Comparison of ENCODE assay signal across 18 mouse cellular contexts in the genomic region with DNA sequence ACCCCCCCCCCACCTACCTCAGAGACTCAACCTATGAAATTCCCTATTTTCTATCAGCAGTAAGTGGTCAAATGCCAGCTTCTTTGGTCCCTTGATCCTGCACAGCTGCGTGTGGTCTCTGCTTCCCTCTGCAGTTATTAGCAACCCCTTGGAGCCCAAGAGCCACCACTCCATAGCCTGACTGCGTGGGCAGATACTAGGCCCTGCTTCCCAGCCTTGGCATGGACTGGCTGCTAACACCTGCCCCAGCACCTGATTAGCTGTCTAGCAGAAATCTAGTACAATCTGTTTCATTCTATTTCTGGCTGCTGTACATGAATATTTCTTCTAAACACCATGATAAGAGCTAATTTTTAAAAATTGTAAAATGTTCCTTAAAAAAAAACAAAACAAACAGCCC. TPM values are rescaled to one million over a fixed set of nuclear protein-coding genes. Genes with fewer than 3 reads are reported as not detected.
DNase-seq lines count a peak whose midpoint lies in the region; ATAC-seq and TF ChIP-seq lines count a peak whose summit lies in the region.
"Had no signal": no experiment of that assay in that cellular context is flagged by ENCODE, and none has a peak within 500 bp of the region (broad histone marks: within the 10 kb centered on the region; RNA-seq: fewer than 3 reads in every experiment).

No protein-coding gene starts in this region.

- H3K4me2 ChIP-seq in forebrain, embryonic 15.5 days (replicated peaks), result no peak overlapping the region
- H3K4me2 ChIP-seq in forebrain, embryonic 16.5 days (ENCODE audit: low read length), result no peak overlapping the region
- H3K4me2 ChIP-seq in heart, postnatal 0 days (ENCODE audit: low read depth, low read length), result no peak overlapping the region
- H3K4me2 ChIP-seq in heart, embryonic 12.5 days, result no peak overlapping the region
- no peak overlapping the region for H3K4me2 ChIP-seq in midbrain, embryonic 11.5 days
- no peak overlapping the region for H3K4me2 ChIP-seq in midbrain, embryonic 14.5 days (ENCODE audit: low read length)
- H3K4me2 ChIP-seq in myocyte (ENCODE audit: low read depth), result peak overlapping the region; percentile 18
- H3K4me2 ChIP-seq: embryonic facial prominence, embryonic 12.5 days; forebrain, embryonic 12.5 days had no signal

- H3K9me3 ChIP-seq in forebrain, embryonic 15.5 days, result no peaks in the 10 kb centered on the region
- H3K9me3 ChIP-seq in forebrain, embryonic 16.5 days (ENCODE audit: control insufficient read depth, low read length), result peaks cover 4% of the 10 kb centered on the region; the same call in 1 of the 2 replicates
- H3K9me3 ChIP-seq in heart, postnatal 0 days (replicated peaks; ENCODE audit: control insufficient read depth, low read length), result peaks cover 3% of the 10 kb centered on the region; the same call in 1 of the 2 replicates
- H3K9me3 ChIP-seq in heart, embryonic 12.5 days (replicated peaks), result no peaks in the 10 kb centered on the region; the same call in 1 of the 2 replicates
- H3K9me3 ChIP-seq in midbrain, embryonic 11.5 days (ENCODE audit: control insufficient read depth, low read length), result no peaks in the 10 kb centered on the region
- no peaks in the 10 kb centered on the region for H3K9me3 ChIP-seq in midbrain, embryonic 14.5 days (ENCODE audit: control insufficient read depth, low read length)
- H3K9me3 ChIP-seq: embryonic facial prominence, embryonic 12.5 days had no signal

- TF ChIP-seq CTCF in heart, postnatal 0 days (IDR thresholded peaks at IDR 0.05; ENCODE audit: low read depth), result peak; percentile 28; the same call in 1 of the 2 replicates

- no peak for TF ChIP-seq EP300 in heart, postnatal 0 days (IDR thresholded peaks at IDR 0.05; ENCODE audit: low read depth)

- H3K4me3 ChIP-seq in forebrain, embryonic 15.5 days, result no peak overlapping the region
- no peak overlapping the region for H3K4me3 ChIP-seq in forebrain, embryonic 16.5 days (replicated peaks; ENCODE audit: low read length)
- no peak overlapping the region for H3K4me3 ChIP-seq in heart, postnatal 0 days (ENCODE audit: low read depth, low read length)
- no peak overlapping the region for H3K4me3 ChIP-seq in heart, embryonic 12.5 days
- no peak overlapping the region for H3K4me3 ChIP-seq in midbrain, embryonic 11.5 days (ENCODE audit: low read depth, low read length)
- no peak overlapping the region for H3K4me3 ChIP-seq in midbrain, embryonic 14.5 days (replicated peaks; ENCODE audit: low read depth, low read length)
- no peak overlapping the region for H3K4me3 ChIP-seq in myocyte
- H3K4me3 ChIP-seq: embryonic facial prominence, embryonic 10.5 days; embryonic facial prominence, embryonic 12.5 days; forebrain, embryonic 12.5 days had no signal

- 30% methylated on average over 2 of the region's 2 CpGs for WGBS in forebrain, embryonic 15.5 days
- WGBS in forebrain, embryonic 16.5 days, result 31% methylated on average over 2 of the region's 2 CpGs
- WGBS in heart, postnatal 0 days, result 45% methylated on average over 2 of the region's 2 CpGs
- 47% methylated on average over 2 of the region's 2 CpGs for WGBS in heart, embryonic 12.5 days
- WGBS in midbrain, embryonic 11.5 days, result 59% methylated on average over 2 of the region's 2 CpGs
- WGBS in midbrain, embryonic 14.5 days, result 46% methylated on average over 2 of the region's 2 CpGs

- no peaks in the 10 kb centered on the region for H3K79me2 ChIP-seq in myocyte (ENCODE audit: control insufficient read depth, insufficient read depth)

- H3K9ac ChIP-seq in forebrain, embryonic 15.5 days (replicated peaks), result no peak overlapping the region
- H3K9ac ChIP-seq in forebrain, embryonic 16.5 days (replicated peaks; ENCODE audit: low read depth, low read length), result no peak overlapping the region
- H3K9ac ChIP-seq in heart, postnatal 0 days (replicated peaks; ENCODE audit: low read depth, low read length), result no peak overlapping the region
- H3K9ac ChIP-seq in heart, embryonic 12.5 days, result no peak overlapping the region
- no peak overlapping the region for H3K9ac ChIP-seq in midbrain, embryonic 11.5 days (ENCODE audit: low read length)
- no peak overlapping the region for H3K9ac ChIP-seq in midbrain, embryonic 14.5 days (replicated peaks; ENCODE audit: low read length)
- H3K9ac ChIP-seq: embryonic facial prominence, embryonic 12.5 days; forebrain, embryonic 12.5 days had no signal

- H3ac ChIP-seq in myocyte (ENCODE audit: control insufficient read depth, insufficient read length), result no peak overlapping the region

- H3K27me3 ChIP-seq in forebrain, embryonic 15.5 days, result no peaks in the 10 kb centered on the region
- H3K27me3 ChIP-seq in forebrain, embryonic 16.5 days (replicated peaks; ENCODE audit: control insufficient read depth, insufficient read depth, low read length), result no peaks in the 10 kb centered on the region
- H3K27me3 ChIP-seq in heart, postnatal 0 days (ENCODE audit: control insufficient read depth, insufficient read depth, low read length), result no peaks in the 10 kb centered on the region
- peaks cover 11% of the 10 kb centered on the region; the same call in 1 of the 2 replicates for H3K27me3 ChIP-seq in heart, embryonic 12.5 days (replicated peaks)
- H3K27me3 ChIP-seq in midbrain, embryonic 11.5 days (ENCODE audit: control insufficient read depth, insufficient read depth, low read length), result no peaks in the 10 kb centered on the region
- H3K27me3 ChIP-seq in midbrain, embryonic 14.5 days (ENCODE audit: control insufficient read depth, insufficient read depth, low read length), result no peaks in the 10 kb centered on the region
- no peaks in the 10 kb centered on the region for H3K27me3 ChIP-seq in myocyte (ENCODE audit: control insufficient read depth, insufficient read depth, insufficient read length)
- H3K27me3 ChIP-seq: embryonic facial prominence, embryonic 12.5 days; forebrain, embryonic 12.5 days had no signal

- peak overlapping the region; percentile 29; the same call in 1 of the 2 replicates for H3K27ac ChIP-seq in forebrain, embryonic 15.5 days (replicated peaks)
- H3K27ac ChIP-seq in forebrain, embryonic 16.5 days (ENCODE audit: low read length), result no peak overlapping the region; the same call in 1 of the 2 replicates
- no peak overlapping the region for H3K27ac ChIP-seq in heart, postnatal 0 days (ENCODE audit: low read depth)
- H3K27ac ChIP-seq in heart, embryonic 12.5 days (ENCODE audit: poor library complexity, severe bottlenecking), result no peak overlapping the region
- no peak overlapping the region for H3K27ac ChIP-seq in midbrain, embryonic 11.5 days (ENCODE audit: low read depth, low read length)
- H3K27ac ChIP-seq in midbrain, embryonic 14.5 days (replicated peaks; ENCODE audit: low read depth, low read length), result no peak overlapping the region
- H3K27ac ChIP-seq: embryonic facial prominence, embryonic 10.5 days; embryonic facial prominence, embryonic 12.5 days; forebrain, embryonic 12.5 days had no signal

- DNase-seq in heart, postnatal 0 days (ENCODE audit: low spot score), result no peak
- DNase-seq in midbrain, embryonic 11.5 days (ENCODE audit: low spot score, missing footprints), result peak; percentile 56
- no peak for DNase-seq in midbrain, embryonic 14.5 days
- DNase-seq in lung, postnatal 4 days, result no peak
- DNase-seq: adrenal gland, adult 2 months; adrenal gland, postnatal 10 days; adrenal gland, postnatal 25 days; cerebellum, adult 11-12 months; cerebellum, adult 2 months; cerebellum, adult 9-10 months had no signal

- ATAC-seq in forebrain, embryonic 15.5 days (replicated peaks), result no peak
- no peak for ATAC-seq in forebrain, embryonic 16.5 days
- ATAC-seq in heart, postnatal 0 days (ENCODE audit: insufficient read depth, low read depth), result no peak
- no peak for ATAC-seq in heart, embryonic 12.5 days (ENCODE audit: insufficient number of reproducible peaks, low FRiP score)
- no peak for ATAC-seq in midbrain, embryonic 11.5 days (ENCODE audit: low FRiP score)
- ATAC-seq in midbrain, embryonic 14.5 days (ENCODE audit: low FRiP score, low TSS enrichment), result no peak
- ATAC-seq: forebrain, embryonic 14.5 days had no signal

- TF ChIP-seq POLR2A in myocyte (IDR thresholded peaks at IDR 0.05; ENCODE audit: insufficient read length, low read depth), result no peak

- H3K4me1 ChIP-seq in forebrain, embryonic 15.5 days, result peaks cover 58% of the 10 kb centered on the region
- H3K4me1 ChIP-seq in forebrain, embryonic 16.5 days (replicated peaks; ENCODE audit: control insufficient read depth, insufficient read depth, low read length), result peaks cover 41% of the 10 kb centered on the region
- no peaks in the 10 kb centered on the region for H3K4me1 ChIP-seq in heart, postnatal 0 days (ENCODE audit: control insufficient read depth, insufficient read depth)
- H3K4me1 ChIP-seq in heart, embryonic 12.5 days (replicated peaks), result no peaks in the 10 kb centered on the region
- peaks cover 16% of the 10 kb centered on the region; the same call in 1 of the 2 replicates for H3K4me1 ChIP-seq in midbrain, embryonic 11.5 days (ENCODE audit: control insufficient read depth, insufficient read depth, low read length)
- peaks cover 12% of the 10 kb centered on the region; the same call in 1 of the 2 replicates for H3K4me1 ChIP-seq in midbrain, embryonic 14.5 days (ENCODE audit: control insufficient read depth, insufficient read depth, low read length)
- H3K4me1 ChIP-seq: embryonic facial prominence, embryonic 12.5 days had no signal

- 0 out of 2 replicates have a peak, but pooled peaks cover 2% of the 10 kb centered on the region for H3K36me3 ChIP-seq in forebrain, embryonic 15.5 days
- no peaks in the 10 kb centered on the region for H3K36me3 ChIP-seq in forebrain, embryonic 16.5 days (ENCODE audit: control insufficient read depth, insufficient read depth)
- no peaks in the 10 kb centered on the region for H3K36me3 ChIP-seq in heart, postnatal 0 days (replicated peaks; ENCODE audit: control insufficient read depth, insufficient read depth, low read length)
- no peaks in the 10 kb centered on the region; the same call in 1 of the 2 replicates for H3K36me3 ChIP-seq in heart, embryonic 12.5 days
- no peaks in the 10 kb centered on the region for H3K36me3 ChIP-seq in midbrain, embryonic 11.5 days (ENCODE audit: control insufficient read depth, insufficient read depth, low read length)
- H3K36me3 ChIP-seq in midbrain, embryonic 14.5 days (ENCODE audit: control insufficient read depth, insufficient read depth, low read length), result no peaks in the 10 kb centered on the region
- no peaks in the 10 kb centered on the region for H3K36me3 ChIP-seq in myocyte (ENCODE audit: control insufficient read depth, insufficient read depth)
- H3K36me3 ChIP-seq: embryonic facial prominence, embryonic 10.5 days; embryonic facial prominence, embryonic 12.5 days; forebrain, embryonic 12.5 days had no signal

RNA-seq across cellular contexts. Expression of gene Trim2, which starts 10.0 kb away (rescaled TPM):
- polyA plus RNA-seq in forebrain, embryonic 15.5 days (2015; fragmentation: Nextera tagmentation; extraction: Ambion mirVana), result 188 and 194 TPM in 2 replicates
- 195 and 201 TPM in 2 replicates for polyA plus RNA-seq in forebrain, embryonic 16.5 days (2015; fragmentation: Nextera tagmentation; extraction: Ambion mirVana)
- 6.1 and 11.0 TPM in 2 replicates for total RNA-seq in heart, postnatal 0 days (2014; rRNA removed; ENCODE audit: low replicate concordance)
- 4.9 and 6.0 TPM in 2 replicates for polyA plus RNA-seq in heart, postnatal 0 days (2015; fragmentation: Nextera tagmentation; extraction: Ambion mirVana)
- 9.0 and 10.1 TPM in 2 replicates for polyA plus RNA-seq in heart, embryonic 12.5 days (2016; fragmentation: Nextera tagmentation; extraction: Ambion mirVana)
- 128 and 137 TPM in 2 replicates for polyA plus RNA-seq in midbrain, embryonic 11.5 days (2014; fragmentation: Nextera tagmentation; extraction: Ambion mirVana)
- 144 and 154 TPM in 2 replicates for polyA plus RNA-seq in midbrain, embryonic 14.5 days (2014; fragmentation: Nextera tagmentation; extraction: Ambion mirVana)
- polyA plus RNA-seq in myocyte (2012; fragmentation: generic; extraction: Trizol), result 3.2 TPM

Comparison
In these comparisons a context has a peak if more than half of its experiments do, and no peak if none do; other contexts are left out.
1. RNA of gene Trim2, which starts 10.0 kb away (polyA plus RNA-seq): 195 to 201 TPM in forebrain, embryonic 16.5 days, 188 to 194 TPM in forebrain, embryonic 15.5 days, 144 to 154 TPM in midbrain, embryonic 14.5 days and 128 to 137 TPM in midbrain, embryonic 11.5 days; 9.0 to 10.1 TPM in heart, embryonic 12.5 days, 4.9 to 6.0 TPM in heart, postnatal 0 days and 3.2 TPM in myocyte (single experiment); every median in the first group is over 10 times any median in the second.